Mouse (Mus musculus) kidney, embryonic 14.5 days (tissue): ENCODE data around the gene Usp19. TPM values are rescaled to one million over a fixed set of nuclear protein-coding genes. Genes with fewer than 3 reads are reported as not detected.

Experiments used
- ATAC-seq: fragments of 200-750 bp; cut with Nextera tagmentation; 2 replicates; pipeline ENCODE4 v1.8.0; 2017; ENCODE audit warnings: moderate number of reproducible peaks, mild to moderate bottlenecking, moderate TSS enrichment, moderate library complexity; ENCODE audit not compliant: low FRiP score, low TSS enrichment
- H3K27ac ChIP-seq: fragments of 300-500 bp; sonication (generic); 2 replicates; pipeline ENCODE4 v1.5.1; 2014; ENCODE audit warnings: low read depth, mild to moderate bottlenecking, low read length, moderate library complexity, mixed read lengths
- H3K27me3 ChIP-seq: fragments of 300-500 bp; sonication (generic); 2 replicates; pipeline ENCODE4 v1.6.1; 2014; ENCODE audit warnings: mild to moderate bottlenecking, low read length; ENCODE audit not compliant: control insufficient read depth, insufficient read depth
- H3K36me3 ChIP-seq: fragments of 300-500 bp; sonication (generic); 2 replicates; pipeline ENCODE4 v1.6.1; 2014; ENCODE audit warnings: low read length, mixed read lengths; ENCODE audit not compliant: control insufficient read depth, insufficient read depth
- H3K4me1 ChIP-seq: fragments of 300-500 bp; sonication (generic); 2 replicates; pipeline ENCODE4 v1.6.1; 2014; ENCODE audit warnings: low read length, mixed read lengths; ENCODE audit not compliant: control insufficient read depth, insufficient read depth
- H3K4me2 ChIP-seq: fragments of 300-500 bp; sonication (generic); replicated peaks from 2 replicates; pipeline ENCODE4 v1.6.1; 2014; ENCODE audit warnings: low read depth, mild to moderate bottlenecking, low read length
- H3K4me3 ChIP-seq: fragments of 300-500 bp; sonication (generic); 2 replicates; pipeline ENCODE4 v1.5.1; 2014; ENCODE audit warnings: mild to moderate bottlenecking, low read length
- H3K9ac ChIP-seq: fragments of 300-500 bp; sonication (generic); 2 replicates; pipeline ENCODE4 v1.6.1; 2014; ENCODE audit warnings: low read depth, mild to moderate bottlenecking, low read length, moderate library complexity
- H3K9me3 ChIP-seq: fragments of 300-500 bp; sonication (generic); 2 replicates; pipeline ENCODE4 v1.6.1; 2016; ENCODE audit warnings: low read length; ENCODE audit not compliant: control insufficient read depth
- WGBS: fragments of 180-500 bp; shearing (Covaris S2); extraction: QIAGEN DNeasy Blood & Tissue Kit; methylation state at CpG from one replicate; pipeline ENCODE4 v1.1.7; 2014; 5-methylcytosine and 5-hydroxymethylcytosine counted together
- polyA plus RNA-seq: library from polyadenylated mRNA; unstranded; fragments of >200 nt; fragmentation: Nextera tagmentation; extraction: Ambion mirVana; gene quantifications from 2 replicates; pipeline ENCODE4 v1.2.1, GENCODE M21; 2014

Usp19 gene
- polyA plus RNA-seq, 1 experiment from 2014 or later = 69.4 TPM

DNA sequence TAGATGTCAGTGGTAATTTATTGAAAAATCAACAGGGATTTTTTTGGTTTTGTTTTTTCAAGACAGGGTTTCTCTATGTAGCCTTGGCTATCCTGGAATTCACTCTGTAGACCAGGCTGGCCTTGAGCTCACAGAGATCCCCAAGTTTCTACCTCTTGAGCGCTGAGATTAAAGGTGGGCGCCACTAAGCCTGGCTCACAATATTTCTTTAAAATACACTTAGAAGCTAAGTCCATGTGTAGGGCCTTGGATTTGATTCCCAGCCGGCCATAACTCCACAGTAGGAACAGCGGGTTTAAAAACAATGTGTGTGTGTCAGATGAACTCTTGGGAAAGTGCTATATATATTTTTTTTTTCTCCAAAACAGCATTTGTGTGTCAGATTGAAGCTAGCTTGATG is 32.9 kb downstream of the Usp19 start:
- H3K27me3 ChIP-seq = no peaks in the 10 kb centered on the region
- H3K27ac ChIP-seq = no peak overlapping the region
- no peak for ATAC-seq
- no peak overlapping the region for H3K9ac ChIP-seq
- H3K4me2 ChIP-seq = no peak overlapping the region
- no peaks in the 10 kb centered on the region for H3K9me3 ChIP-seq
- no peak overlapping the region for H3K4me3 ChIP-seq
- H3K4me1 ChIP-seq = peaks cover 8% of the 10 kb centered on the region; the same call in 1 of the 2 replicates
- 97% methylated on average over 4 of the region's 4 CpGs for WGBS
- peaks cover 24% of the 10 kb centered on the region for H3K36me3 ChIP-seq

DNA sequence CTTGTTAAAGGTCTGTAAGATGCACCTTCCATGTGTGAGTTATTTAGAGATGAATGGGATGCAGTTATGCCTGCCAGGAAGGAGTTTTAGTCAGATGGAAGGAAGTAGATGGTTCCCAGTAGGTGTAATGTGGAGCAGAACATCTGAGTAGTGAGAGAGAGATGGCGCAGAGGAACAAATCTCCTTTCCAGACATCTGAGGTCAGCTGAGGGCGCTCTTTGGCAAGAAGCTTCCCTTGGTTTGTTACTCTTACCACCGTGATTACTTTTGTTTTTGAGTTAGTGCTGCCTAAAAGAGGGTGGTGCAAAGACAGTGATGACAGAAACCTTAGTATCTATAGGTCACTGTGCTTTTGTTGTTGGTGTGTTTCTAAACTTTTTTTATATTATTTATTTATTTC is 35.0 kb downstream of the Usp19 start:
- WGBS = 86% methylated on average over 3 of the region's 3 CpGs
- ATAC-seq = no peak

DNA sequence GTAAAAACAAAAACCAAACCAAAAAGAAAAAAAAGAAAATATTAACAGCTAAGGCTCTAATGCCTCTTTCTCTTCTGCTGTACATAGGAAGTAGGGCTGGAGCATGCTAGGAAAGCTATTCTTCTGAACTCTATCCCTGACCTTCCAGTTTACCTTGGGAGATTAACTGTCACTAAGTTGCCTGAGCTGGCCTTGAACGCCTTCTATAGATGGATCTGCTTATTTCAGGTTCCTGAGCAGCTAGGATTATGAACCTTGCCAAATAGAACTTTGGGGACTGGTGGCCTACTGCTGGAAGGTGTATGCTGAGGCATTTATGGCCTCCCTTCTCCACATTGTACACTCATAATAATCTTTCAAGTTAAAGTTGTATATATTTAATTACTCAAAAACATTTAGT is 40.6 kb downstream of the Usp19 start:
- H3K27me3 ChIP-seq = no peaks in the 10 kb centered on the region
- no peak for ATAC-seq
- 97% methylated on average over 1 of the region's 1 CpGs for WGBS
- no peak overlapping the region for H3K4me3 ChIP-seq
- no peaks in the 10 kb centered on the region for H3K9me3 ChIP-seq
- peaks cover 81% of the 10 kb centered on the region for H3K36me3 ChIP-seq
- H3K9ac ChIP-seq = no peak overlapping the region
- H3K4me2 ChIP-seq = no peak overlapping the region
- no peaks in the 10 kb centered on the region for H3K4me1 ChIP-seq
- no peak overlapping the region for H3K27ac ChIP-seq

More for the DNA sequence above, 35.0 kb downstream of the Usp19 start:
- Histone ChIP-seq H3K4me3 (no peak overlapping the region), H3K4me1 (no peaks in the 10 kb centered on the region), H3K9me3 (no peaks in the 10 kb centered on the region), H3K9ac (no peak overlapping the region), H3K27me3 (no peaks in the 10 kb centered on the region), H3K27ac (no peak overlapping the region), H3K4me2 (no peak overlapping the region), H3K36me3 (peaks cover 36% of the 10 kb centered on the region)

DNA sequence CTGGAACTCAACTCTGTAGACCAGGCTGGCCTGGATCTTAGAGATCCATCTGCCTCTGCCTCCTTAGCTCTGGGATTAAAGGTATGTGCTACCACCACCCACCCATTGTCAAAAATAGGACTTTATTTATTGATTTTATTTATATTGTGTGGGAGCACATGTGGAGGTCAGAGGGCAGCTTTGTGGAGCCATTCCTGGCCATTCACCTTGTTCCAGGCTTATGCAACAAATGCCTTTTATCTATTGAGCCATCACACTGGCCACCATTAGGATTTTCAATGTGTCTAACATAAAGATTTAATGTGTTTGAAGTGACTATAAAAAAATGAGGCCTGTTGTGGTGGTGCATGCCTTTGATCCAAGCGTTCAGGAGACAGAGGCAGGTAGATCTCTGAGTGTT is 41.1 kb downstream of the Usp19 start:
- 92% methylated on average over 1 of the region's 1 CpGs for WGBS
- H3K4me1 ChIP-seq = no peaks in the 10 kb centered on the region
- H3K27me3 ChIP-seq = no peaks in the 10 kb centered on the region
- peaks cover 87% of the 10 kb centered on the region for H3K36me3 ChIP-seq
- H3K27ac ChIP-seq = no peak overlapping the region
- no peak overlapping the region for H3K4me2 ChIP-seq
- no peak for ATAC-seq
- no peak overlapping the region for H3K4me3 ChIP-seq
- H3K9ac ChIP-seq = no peak overlapping the region
- no peaks in the 10 kb centered on the region for H3K9me3 ChIP-seq

DNA sequence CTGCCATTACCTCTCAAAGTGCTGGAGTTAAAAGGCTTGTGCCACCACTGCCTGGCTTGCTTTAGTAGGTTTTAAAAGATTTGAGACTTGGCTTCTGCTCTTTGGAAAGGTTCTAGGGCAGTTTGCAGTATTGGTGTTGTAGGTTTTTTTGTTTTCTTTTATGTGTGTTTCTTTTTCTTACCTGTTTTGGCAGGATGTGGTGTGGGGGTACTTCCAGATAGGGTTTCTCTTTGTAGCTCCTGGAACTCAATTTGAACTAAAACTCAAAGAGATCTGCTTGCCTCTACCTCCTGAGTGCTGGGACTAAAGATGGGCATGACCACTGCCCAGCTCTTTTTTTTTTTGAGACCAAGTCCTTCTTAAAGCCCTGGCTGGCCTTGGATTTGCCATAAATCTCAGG is 50.4 kb downstream of the Usp19 start:
- H3K4me2 ChIP-seq = no peak overlapping the region
- no peaks in the 10 kb centered on the region for H3K27me3 ChIP-seq
- peaks cover 86% of the 10 kb centered on the region for H3K36me3 ChIP-seq
- no peak for ATAC-seq
- H3K9me3 ChIP-seq = no peaks in the 10 kb centered on the region
- no peak overlapping the region for H3K4me3 ChIP-seq
- no peak overlapping the region for H3K27ac ChIP-seq
- H3K4me1 ChIP-seq = no peaks in the 10 kb centered on the region
- H3K9ac ChIP-seq = no peak overlapping the region

DNA sequence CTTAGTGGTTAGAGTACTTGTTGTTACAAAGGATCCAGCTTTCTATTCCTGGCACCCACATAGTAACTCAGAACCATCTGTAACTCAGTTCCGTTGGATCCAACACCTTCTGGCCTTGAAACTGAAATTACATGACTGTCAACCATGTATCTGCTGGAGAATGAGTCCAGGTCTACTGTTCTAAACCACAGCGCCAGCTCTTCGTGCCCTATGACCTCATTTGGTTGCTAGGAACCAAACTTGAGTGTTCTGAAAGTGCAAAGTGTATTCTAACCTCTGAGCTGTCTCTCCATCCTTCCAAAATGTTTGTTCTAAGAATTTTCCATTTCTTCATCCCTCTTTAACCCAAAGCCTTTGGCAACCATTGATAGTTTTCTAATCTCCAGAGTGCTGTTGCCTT is 55.6 kb downstream of the Usp19 start:
- no peaks in the 10 kb centered on the region for H3K27me3 ChIP-seq
- H3K4me1 ChIP-seq = no peaks in the 10 kb centered on the region
- H3K9me3 ChIP-seq = no peaks in the 10 kb centered on the region
- no peak overlapping the region for H3K9ac ChIP-seq
- no peak overlapping the region for H3K4me2 ChIP-seq
- H3K4me3 ChIP-seq = no peak overlapping the region
- ATAC-seq = no peak
- H3K27ac ChIP-seq = no peak overlapping the region
- 94% methylated on average over 3 of the region's 3 CpGs for WGBS
- peaks cover 88% of the 10 kb centered on the region for H3K36me3 ChIP-seq

DNA sequence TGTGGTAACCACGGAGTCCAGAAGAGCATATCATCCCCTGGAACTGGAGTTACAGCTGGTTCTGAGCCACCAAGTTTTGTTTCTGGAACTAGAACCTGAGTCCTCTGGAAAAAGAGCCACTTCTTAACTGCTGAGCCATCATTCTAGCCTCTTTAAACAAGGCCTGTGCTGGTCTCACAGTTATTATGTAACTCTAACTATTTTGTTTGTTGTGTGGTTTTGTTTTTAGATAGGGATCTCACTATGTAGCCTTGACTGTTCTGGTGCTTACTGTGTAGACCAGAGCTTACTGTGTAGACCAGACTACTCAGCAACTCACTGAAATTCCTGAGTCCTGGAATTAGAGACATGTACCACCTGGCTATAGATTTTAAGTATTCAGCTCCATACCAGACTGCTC is 56.5 kb downstream of the Usp19 start:
- no peak for ATAC-seq
- Histone ChIP-seq H3K9me3 (no peaks in the 10 kb centered on the region), H3K4me1 (no peaks in the 10 kb centered on the region), H3K9ac (no peak overlapping the region), H3K27me3 (no peaks in the 10 kb centered on the region), H3K27ac (no peak overlapping the region), H3K4me3 (no peak overlapping the region), H3K4me2 (no peak overlapping the region), H3K36me3 (peaks cover 83% of the 10 kb centered on the region)
- WGBS = 90% methylated on average over 1 of the region's 1 CpGs

Other genes starting within 250 kb of the Usp19 start
- 60.7 and 129 TPM in 2 replicates for gene Dag1, start 226.6 kb upstream of the Usp19 start, polyA plus RNA-seq
- gene Nicn1, start 200.2 kb upstream of the Usp19 start, polyA plus RNA-seq = 40.2 and 42.4 TPM in 2 replicates
- gene Amt, start 193.7 kb upstream of the Usp19 start, polyA plus RNA-seq = 30.8 and 35.1 TPM in 2 replicates
- gene Rhoa, start 184.5 kb upstream of the Usp19 start, polyA plus RNA-seq = 317 and 358 TPM in 2 replicates
- 26.6 and 27.8 TPM in 2 replicates for gene Tcta, start 184.4 kb upstream of the Usp19 start, polyA plus RNA-seq
- 654 and 725 TPM in 2 replicates for gene Gpx1, start 151.7 kb upstream of the Usp19 start, polyA plus RNA-seq
- gene Usp4, start 142.7 kb upstream of the Usp19 start, polyA plus RNA-seq = 62.1 and 114 TPM in 2 replicates
- gene 1700102P08Rik, start 97.8 kb upstream of the Usp19 start, polyA plus RNA-seq = 0.36 and 0.79 TPM in 2 replicates
- 1.8 and 2.9 TPM in 2 replicates for gene Ccdc36, start 62.1 kb upstream of the Usp19 start, polyA plus RNA-seq
- not detected in 2 replicates for gene BC048562, start 54.1 kb upstream of the Usp19 start, polyA plus RNA-seq
- gene Ccdc71, start 30.1 kb upstream of the Usp19 start, polyA plus RNA-seq = 50.7 and 54.7 TPM in 2 replicates
- gene Klhdc8b, start 29.0 kb upstream of the Usp19 start, polyA plus RNA-seq = 21.6 and 22.9 TPM in 2 replicates
- 21.5 and 31.9 TPM in 2 replicates for gene Lamb2, start 10.9 kb upstream of the Usp19 start, polyA plus RNA-seq
- gene Qars, start 17.1 kb downstream of the Usp19 start, polyA plus RNA-seq = 99.1 and 117 TPM in 2 replicates
- gene Qrich1, start 26.2 kb downstream of the Usp19 start, polyA plus RNA-seq = 91.0 and 139 TPM in 2 replicates
- gene Impdh2, start 69.7 kb downstream of the Usp19 start, polyA plus RNA-seq = 185 and 229 TPM in 2 replicates
- 37.0 and 50.6 TPM in 2 replicates for gene Ndufaf3, start 76.8 kb downstream of the Usp19 start, polyA plus RNA-seq
- 130 and 159 TPM in 2 replicates for gene Dalrd3, start 79.3 kb downstream of the Usp19 start, polyA plus RNA-seq
- 86.0 and 114 TPM in 2 replicates for gene Wdr6, start 88.1 kb downstream of the Usp19 start, polyA plus RNA-seq
- gene P4htm, start 107.1 kb downstream of the Usp19 start, polyA plus RNA-seq = 7.5 and 7.7 TPM in 2 replicates
- gene Arih2, start 158.8 kb downstream of the Usp19 start, polyA plus RNA-seq = 32.7 and 38.8 TPM in 2 replicates
- 25.8 and 41.7 TPM in 2 replicates for gene Slc25a20, start 171.5 kb downstream of the Usp19 start, polyA plus RNA-seq
- gene Prkar2a, start 198.7 kb downstream of the Usp19 start, polyA plus RNA-seq = 25.9 and 28.8 TPM in 2 replicates